Mouse (Mus musculus): ENCODE data around the gene Cd300lg.

- no peak for TF ChIP-seq GATA1 (IDR thresholded peaks at IDR 0.05; ENCODE audit: low read length)
- no peak for TF ChIP-seq TAL1 (IDR thresholded peaks at IDR 0.05; ENCODE audit: low read length)
These were observed 8.7 kb downstream of the Cd300lg start for GRCm38 (mm10) chr11:102049875-102050482.
